Mouse (Mus musculus): ENCODE data around the gene Abca7.

- TF ChIP-seq CTCF (IDR thresholded peaks at IDR 0.05; ENCODE audit: low read depth), result no peak
- no peak for TF ChIP-seq EP300 (IDR thresholded peaks at IDR 0.05; ENCODE audit: low read depth)
Measured at GRCm38 (mm10) chr10:80016931-80017330, 20.6 kb downstream of the Abca7 start.
